Mouse (Mus musculus) layer of hippocampus, postnatal 36 days (tissue): ENCODE measurements around the gene Gpr142. TPM values are rescaled to one million over a fixed set of nuclear protein-coding genes. Genes with fewer than 3 reads are reported as not detected.

Experiments used
- DNase-seq, 2 experiments: peaks; one replicate each; pipeline ENCODE4 v3.0.0; 2022
- total RNA-seq, 2 experiments: library from RNA; stranded (reverse); gene quantifications; 2 replicates each; pipeline ENCODE4 v1.2.3; 2021

Gpr142 gene
- total RNA-seq, 2 experiments from 2014 or later, result not detected

DNA sequence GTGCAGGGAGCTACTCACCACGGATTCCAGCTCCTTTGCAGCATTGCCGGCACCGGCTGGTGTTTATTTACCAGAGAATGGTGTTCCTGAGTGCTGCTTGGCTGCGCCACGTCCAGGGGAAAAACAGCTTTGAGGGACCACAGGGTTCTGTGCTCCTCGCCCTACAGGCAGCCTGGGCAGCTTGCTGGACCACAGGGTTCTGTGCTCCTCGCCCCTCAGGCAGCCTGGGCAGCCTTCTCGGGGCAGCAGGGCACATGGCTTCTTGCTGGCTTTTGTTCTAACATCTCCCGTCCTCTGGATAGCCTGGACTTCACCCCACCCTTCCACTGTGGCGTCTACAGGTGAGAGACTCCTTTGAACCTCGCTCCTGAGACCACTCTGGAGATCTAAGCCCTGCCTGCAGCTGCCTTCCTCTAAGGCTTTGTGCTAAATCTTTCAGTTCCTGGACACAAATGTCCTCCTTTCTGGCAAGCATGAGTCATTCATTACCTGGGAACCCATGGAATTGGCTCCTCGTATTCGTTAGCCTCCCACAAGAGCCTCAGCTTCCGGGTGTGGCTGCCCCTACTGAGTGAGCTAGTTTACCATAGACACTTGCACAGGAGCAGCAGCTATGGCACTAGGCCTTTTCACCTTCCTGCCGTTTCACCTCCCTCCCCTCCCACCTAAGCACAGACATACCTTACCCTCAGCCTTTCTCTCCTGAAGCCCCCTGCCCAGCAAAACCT lies 4.0 kb downstream of the Gpr142 start:
- no peak for DNase-seq

DNA sequence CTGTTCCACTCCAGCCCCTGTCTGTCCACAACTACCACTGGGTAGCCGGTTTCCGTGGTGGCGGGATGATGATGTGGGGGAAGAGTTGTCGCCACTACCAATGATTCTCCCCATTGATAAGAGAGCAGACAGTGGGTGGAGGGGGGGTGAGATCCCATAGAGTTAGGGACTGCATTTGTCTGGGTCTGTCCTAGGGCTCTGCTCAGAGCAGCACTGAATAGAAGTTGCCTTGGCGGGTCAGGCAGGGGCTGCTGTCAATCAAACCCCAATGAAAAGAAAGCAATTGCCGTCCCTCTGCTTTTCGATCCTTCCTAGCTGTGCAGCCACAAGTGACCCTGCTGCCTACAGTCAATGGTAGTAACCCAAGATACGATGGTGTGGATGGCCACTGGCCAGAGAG lies 5.3 kb downstream of the Gpr142 start:
- no peak for DNase-seq

DNA sequence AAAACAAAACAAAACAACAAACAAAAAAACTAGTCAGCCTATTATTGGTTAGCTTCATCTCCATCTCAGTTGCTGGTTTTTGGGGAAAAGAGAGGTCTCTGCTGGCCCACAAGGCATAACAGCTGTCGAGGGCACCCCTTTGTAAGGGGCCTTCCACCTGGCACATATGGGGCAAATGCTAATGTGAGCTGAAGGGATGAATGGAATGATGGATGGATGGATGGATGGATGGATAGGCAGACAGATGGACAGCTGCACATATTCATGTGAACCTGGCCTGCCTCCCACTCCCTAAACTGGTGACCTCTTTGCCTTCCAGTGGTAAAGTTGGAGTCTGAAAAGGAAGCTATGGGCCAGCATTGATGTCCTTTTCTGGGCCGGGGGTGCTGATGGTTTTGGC lies 8.3 kb downstream of the Gpr142 start:
- no peak for DNase-seq

DNA sequence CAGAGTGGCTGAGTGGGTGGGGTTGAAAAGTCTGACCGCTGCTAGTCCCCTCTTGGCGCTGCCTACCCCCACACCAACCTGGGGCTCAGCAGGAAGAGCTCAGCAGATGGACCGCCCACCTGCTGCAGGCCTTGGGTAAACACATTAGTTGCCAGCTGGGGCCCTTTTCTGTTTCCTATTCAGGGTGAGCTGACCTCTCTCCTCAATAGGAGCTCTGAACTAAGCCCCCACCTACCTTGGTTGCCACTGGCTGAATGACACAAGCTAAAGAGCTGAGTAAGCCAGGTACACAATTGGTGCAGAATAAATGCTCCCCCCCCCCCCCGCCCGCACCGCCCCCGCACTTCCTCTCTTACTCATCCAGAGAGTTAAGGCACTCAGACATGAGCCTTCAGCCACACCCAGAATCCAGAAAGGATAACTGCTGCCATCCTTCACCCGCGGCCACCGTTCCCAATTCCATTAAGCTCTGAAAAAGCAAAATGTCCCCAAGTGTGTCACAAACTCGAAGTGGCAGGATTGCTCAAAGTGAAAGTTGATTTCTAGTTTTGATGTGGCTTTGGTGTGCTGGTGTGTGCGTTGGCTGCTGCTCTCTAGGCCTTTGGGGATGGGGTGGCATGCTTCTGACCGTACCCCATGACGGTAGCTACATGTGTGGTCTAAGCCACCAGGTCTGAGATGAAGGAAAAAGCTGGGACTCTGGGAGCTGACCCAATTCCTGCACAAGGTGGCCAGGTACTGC lies 9.1 kb downstream of the Gpr142 start:
- DNase-seq, result no peak

DNA sequence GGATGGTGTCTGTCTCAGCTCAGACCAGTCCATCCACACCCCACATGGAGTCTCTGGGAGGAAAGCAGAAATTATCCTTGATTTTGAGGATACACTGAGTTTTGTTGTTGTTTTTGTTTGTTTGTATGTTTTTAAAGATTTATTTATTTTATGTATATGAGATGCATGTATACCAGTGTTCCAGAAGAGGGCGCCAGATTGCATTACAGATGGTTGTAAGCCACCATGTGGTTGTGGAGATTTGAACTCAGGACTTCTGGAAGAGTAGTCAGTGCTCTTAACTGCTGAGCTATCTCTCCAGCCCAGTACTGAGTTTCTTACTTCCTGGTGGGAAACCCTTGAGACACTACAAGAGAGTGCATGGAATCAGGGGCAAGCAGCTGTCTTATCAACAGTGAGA lies 10.6 kb downstream of the Gpr142 start:
- no peak for DNase-seq

DNA sequence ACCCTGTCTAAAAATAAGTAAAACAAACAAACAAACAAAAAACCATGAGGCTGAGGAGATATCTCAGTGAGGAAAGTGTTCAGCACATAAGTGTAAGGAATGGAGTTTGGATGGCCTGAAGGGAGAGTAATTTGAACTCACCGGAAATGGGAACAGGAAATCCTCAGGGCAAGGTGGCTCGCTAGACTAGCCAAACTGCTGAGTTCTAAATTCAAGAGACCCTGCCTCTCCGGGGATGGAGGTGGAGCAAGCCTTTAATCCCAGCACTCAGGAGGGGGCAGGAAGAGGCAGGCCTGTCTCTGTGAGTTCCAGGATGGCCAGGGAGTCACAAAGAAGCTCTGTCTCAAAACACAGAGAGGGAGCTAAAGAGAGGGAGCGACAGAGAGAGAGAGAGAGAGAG lies 11.6 kb downstream of the Gpr142 start:
- DNase-seq, result no peak

DNA sequence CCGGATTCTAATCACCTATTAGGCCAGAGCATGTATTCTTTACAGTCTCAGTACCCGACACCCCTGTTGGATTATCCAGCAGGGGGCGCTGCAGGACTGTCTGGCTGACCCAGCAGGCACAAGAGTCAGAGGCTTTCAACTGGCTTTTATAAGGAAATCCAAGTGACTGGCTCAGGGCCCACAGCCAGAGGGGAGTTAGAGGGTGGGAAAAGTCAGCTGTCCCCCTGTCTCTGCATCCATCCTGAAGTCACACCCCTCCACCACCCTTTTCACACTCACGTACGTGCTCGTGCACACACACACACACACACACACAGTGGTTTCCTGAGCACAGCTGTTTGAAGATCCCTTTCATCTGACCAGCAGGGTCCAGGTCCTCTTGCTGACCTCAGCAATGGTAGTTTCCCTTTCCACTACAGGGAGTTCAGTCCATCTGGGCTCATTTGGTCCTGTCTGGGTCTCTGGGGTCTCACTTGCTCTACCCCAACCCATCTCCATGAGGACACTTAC lies 14.1 kb downstream of the Gpr142 start:
- DNase-seq, result peak; percentile 85 to 91

DNA sequence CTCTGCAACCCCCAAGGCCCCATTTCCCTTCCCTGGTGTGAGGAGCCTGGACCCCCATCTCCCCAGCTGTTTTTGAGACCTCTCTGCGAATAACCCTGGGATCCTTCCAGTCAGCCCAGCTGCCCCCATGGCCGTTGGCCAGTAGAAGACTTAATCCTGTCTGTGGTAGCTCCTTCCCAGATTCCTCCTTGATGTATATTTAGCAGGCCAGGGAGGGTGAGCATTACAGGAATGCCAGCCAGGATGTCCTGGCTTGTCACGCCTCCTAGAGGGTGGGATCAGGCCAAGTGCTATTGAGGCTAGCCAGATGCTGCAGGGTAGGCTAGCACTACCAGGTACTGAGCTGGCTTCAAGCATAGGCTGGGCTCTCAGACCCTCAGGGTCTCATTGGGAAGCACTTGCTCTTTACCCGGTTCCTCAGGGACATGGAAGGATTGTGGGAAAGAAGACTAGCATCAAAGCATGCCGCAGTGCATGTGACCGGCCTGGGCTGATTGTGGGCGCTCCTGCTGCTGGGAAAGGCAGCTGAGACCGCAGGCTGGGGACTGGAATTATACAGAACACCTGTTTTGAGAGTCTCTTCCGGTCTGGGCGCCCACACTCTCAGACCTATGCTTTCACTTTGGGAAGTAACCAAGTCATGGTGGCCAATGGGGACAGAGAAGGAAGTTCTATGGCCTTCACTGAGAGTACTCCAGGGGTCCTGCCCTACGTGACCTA lies 16.3 kb downstream of the Gpr142 start:
- no peak for DNase-seq

DNA sequence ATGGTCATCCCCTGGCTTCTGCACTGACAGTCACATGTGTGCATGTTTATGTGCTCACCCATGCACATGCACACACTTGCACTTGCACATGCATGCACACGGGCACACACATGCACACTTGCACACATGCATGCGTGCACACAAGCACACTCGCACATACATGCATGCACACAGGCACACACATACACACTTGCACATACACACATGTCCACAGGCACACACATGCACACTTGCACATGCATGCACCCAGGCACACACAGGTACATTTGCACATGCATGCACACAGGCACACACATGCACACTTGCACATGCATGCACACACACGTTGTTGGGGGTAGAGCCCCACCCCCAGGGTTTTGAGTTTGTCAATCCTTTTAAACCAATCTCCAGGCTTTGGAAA lies 18.2 kb downstream of the Gpr142 start:
- DNase-seq, result no peak

DNA sequence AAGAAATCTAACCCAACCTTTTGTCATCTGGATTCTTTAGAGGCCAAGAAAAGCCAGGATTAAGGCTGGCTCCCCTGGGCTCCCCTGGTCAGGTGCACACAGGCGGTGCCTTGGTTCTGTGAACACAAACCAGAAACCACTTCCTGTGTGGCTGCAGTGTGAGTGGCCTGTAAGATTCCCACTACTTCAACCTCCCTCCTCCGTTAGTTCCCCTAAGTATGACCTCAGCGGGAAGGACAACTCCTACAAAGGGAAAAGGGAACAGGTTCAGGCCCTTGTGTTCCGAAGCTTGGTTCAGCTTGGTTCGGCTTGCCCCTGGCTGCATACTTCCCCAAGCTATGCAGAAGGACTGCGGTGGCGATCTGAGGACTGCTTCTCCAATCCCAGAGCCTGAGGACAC lies 19.5 kb downstream of the Gpr142 start:
- no peak for DNase-seq

DNA sequence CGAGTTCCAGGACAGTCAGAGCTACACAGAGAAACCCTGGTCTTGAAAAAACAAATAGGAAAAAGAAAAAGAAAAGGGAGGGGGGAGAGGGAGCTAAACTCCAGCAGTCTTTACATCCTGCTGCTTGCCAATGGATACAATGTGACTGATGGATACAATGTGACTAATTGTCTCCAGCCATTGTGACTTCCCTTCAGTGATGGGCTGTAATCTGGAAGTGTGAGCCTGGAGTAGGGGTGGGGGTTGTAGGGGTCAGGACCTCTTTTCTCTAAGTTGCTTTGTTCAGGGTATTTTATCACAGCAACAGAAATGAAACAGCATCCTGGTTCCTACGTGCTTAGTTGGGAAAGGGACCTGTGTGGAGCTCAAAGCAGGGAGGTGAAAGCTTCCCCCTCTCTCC lies 20.4 kb downstream of the Gpr142 start:
- DNase-seq, result no peak

DNA sequence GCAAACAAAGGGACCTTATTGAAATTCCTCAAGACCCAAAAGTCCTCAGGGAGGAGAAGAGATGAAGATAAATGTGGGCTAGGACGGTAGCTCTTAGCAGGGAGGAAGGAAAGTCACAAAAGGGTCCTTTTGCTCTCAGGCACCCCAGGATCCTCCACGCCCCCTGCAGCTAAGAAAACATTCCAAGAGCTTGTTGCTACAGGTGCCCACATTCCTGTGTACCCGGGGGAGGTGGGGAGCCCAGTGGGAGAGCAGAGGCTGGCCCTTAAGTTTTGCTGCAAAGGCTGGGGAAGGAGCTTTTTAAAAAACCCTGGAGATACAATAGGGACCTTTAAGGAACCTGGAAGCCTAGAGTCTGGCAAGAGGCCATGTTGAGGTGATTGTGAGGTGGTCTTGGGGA lies 21.7 kb downstream of the Gpr142 start:
- no peak for DNase-seq

DNA sequence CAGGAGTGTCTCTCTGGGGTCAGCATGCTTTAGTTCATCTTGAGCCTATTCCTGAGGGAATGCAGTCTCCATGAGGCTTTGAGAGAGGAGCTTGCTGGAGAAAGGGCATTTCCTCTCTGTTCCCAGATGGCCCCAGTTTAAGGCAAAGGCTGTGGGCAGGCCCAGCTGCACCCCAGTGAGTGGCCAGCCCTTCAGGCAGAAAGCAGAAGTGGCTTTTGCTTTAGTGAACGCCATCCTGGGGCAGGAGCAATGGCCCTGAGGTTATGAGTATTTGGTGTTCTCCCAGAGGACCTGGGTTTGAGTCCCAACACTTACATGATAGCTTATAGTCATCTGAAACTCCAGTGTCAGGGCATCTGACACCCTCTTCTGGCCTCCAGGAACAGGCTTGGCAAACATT lies 22.6 kb downstream of the Gpr142 start:
- no peak for DNase-seq

DNA sequence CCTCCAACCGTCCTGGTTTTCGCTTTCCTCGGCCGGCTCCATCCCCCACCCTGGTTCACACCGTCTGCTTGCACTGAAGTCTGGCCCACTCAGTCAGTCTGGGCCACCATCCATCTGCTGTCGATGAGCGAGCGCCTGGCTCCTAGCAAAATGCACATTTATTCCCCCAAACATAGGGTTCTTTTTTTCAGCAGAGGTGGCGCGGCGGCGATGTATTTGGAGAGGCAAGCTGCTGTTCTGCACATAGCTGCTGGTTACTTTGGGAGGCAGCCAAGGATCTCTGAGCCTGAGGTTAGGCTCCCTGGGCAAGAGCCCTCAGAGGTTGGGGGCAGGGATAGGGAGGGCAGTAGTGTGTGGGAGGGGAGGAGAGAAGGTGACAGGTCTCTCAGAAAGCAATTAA lies 24.0 kb downstream of the Gpr142 start:
- peak; percentile 77 to 84 for DNase-seq

DNA sequence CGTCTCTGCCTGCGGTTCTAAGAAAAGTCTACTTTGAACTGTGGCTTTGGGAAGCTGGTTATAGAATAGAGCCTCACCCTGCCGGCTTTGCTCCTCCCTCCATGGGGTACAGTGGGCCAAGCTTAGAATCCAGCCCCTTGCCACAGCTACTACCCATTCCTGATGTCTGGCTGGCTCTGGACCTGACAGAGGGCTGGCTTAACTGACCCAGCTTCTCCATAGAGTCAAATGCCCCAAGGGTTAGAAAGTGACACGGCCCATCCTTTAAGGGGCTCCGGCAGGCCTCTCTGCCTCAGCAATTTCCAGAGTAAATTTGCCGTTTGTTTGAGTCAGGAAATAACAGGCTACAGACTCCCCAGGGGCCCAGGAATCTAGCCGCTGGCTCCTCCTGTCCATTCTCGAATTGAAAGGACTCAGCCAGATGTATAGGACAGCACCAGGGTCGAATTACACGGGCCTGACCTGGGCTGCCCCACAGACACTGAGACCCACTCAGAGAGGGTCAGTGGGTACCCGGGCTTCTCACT lies 24.5 kb downstream of the Gpr142 start:
- no peak for DNase-seq

DNA sequence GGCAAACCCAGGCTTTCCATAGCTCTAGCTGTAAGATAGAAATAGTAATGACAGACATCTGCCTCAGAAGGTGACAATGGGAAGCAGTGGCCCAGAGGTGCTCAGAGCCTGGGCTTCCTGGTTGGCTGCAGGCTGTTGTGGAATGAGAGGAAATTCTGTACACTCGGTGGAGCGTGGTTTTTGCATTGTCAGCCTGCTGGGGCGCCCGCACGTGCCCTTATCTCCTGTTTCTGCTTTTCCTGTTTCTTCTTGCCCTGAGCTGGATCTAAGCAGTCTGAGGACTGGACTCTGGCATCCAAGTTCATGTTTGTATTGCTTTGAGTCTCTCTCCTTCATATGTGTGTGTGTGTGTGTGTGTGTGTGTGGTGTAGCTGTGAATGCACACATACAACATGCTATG lies 28.0 kb downstream of the Gpr142 start:
- DNase-seq, result no peak

DNA sequence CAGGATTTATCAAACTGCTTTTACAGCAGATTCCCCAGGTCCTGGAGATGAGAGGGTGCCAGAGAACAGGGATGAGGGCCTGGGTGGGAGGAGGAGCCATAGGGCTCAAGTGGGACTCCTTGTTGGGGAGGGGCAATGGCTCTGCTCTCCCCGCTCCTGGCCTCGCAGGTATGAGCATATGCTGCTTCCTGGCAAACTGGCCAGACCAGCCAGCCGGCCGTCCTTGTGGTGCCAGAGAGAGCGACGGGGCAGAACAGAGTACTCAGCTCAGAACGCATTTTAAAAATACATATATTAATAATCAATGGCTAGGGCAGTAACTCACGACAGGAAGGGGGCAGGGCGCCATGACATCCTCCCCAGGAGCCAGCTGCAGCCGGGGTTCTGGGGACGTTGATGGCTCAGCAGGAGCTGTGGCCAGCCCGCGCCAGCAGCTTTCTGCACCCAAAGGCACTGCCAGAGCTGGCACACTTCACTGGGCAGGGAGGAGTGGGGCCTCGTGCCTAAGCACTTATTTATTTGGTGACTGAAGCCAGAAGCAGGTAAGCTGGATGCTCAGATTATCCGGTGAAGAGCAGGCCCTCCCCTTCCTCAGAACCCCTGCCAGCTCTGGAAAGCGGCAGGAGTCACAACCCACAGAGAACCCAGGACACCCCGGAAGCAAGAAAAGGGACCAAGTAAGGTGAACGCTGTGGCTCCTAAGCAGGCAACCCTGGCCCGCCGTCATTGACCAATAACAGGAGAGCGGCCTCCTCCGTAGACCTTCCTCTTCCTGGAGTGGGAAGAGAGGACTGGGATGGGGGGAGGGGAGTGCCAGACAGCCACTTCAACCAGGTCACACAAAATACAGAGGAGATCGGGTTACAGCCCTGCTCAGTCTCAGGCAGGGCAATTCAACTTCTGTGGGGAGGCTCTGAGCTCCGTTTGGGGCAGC lies 31.0 kb downstream of the Gpr142 start:
- DNase-seq, result no peak

DNA sequence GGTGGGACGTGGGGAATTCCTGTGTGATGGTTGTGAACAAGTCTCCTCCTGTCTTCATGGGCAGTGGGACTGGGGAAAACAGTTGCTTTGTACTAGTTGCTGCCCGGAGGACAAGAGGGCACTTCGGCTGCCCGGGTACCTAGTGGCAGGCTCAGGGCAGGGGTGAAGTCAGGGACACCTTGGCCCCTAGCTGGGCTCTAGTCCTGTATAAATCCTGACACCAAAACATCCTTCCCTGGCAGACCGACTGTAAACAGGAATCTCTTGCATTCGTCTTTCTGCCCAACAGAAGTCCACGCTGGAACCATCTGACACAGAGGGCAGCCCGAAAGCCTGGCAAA lies 31.7 kb downstream of the Gpr142 start:
- no peak for DNase-seq

DNA sequence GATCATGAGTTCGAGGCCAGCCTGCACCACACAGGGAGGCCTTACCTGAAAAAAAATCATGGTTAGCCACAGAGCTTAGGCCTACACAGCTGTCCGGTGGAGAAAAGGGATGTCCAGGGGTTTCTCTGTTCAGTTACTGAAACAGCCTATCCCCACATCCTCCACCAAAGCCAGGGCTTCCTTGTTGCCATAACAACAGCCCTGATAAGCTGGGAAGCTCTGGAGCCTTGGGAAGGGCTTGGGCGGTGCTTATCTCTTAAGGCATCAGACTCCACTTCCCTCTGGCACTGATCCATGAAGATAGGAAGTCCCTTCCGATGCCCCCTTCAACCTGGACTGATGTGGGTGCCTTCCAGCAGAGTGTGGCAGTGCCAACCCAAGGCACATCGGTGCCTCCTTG lies 34.4 kb downstream of the Gpr142 start:
- DNase-seq, result no peak

DNA sequence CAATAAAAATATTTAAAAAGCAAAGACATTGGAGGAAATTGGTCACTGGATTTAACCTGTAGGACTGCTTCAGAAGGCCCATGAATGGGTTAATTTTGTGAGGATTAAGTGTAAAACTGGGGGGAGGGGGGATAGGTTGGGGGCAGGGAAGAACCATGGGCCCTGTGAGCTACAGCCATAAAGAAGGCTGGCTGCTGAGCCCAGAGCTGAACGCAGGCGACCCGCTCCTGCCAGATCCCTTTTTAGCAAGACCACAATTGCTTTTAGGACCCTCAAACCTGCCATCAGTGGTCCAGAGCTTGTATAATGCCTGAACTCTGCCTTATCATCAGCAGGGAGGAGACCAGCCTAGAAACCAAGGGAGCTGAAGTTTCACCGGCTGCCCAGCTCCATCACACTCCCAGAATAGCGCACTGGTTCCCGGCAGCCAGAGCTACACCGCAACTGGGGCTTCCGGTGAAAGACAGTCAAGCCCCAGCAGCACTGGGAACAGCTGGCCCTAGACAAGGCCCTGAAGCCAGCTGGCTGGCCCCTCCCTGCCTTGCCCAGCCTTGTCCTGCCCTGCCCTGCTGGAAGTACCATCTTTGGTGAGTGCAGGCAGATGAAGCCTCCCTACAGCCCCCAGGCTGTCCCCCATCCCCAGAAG lies 45.2 kb downstream of the Gpr142 start:
- no peak for DNase-seq

DNA sequence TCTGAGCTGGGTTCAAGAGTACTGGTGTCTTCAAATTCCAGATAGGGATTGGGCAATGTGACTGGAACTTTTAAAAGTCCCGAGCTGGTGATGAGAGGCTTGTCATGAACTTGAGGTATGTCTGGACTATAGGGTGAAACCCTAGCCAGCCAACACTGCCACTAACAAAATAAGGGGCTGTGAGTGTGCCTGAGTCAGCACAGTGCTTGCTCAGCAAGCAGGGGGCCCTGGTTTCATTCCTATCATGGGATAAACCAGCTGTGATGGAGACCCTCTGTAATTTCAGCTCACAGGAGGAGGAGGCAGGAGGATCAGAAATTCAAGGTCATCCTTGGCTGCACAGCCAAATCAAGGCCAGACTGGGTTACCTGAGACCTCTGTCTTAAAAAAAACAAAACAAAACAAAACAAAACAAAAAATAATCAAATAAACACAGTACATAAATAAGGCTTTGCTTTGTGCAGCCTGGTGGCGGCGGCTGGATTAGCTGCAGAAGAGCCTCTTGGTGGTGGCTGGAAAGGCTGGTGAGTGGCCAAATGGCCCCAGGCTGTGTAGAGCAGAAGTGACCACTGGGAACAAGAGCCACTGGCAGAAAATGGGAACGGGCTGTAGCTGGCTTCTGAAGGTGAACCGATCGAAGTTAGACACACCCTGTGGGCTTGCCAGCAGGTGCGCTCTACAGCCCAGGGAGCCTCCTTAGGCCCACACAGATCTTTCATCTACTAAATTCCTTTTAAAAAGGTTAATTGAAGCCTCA lies 45.9 kb downstream of the Gpr142 start:
- DNase-seq, result no peak
